Mouse (Mus musculus) midbrain, embryonic 14.5 days (tissue): ENCODE results near the gene 1700086D15Rik. TPM values are rescaled to one million over a fixed set of nuclear protein-coding genes. Genes with fewer than 3 reads are reported as not detected.
A peak's percentile ranks its signal among the peaks of the same experiment; 100 is the strongest.

Experiments used
- ATAC-seq: fragments of 200-750 bp; cut with Nextera tagmentation; 2 replicates; pipeline ENCODE4 v1.8.0; 2017; ENCODE audit warnings: moderate number of reproducible peaks, moderate library complexity; ENCODE audit not compliant: low FRiP score, low TSS enrichment
- DNase-seq: peaks from one replicate; pipeline ENCODE4 v3.0.0-alpha.2; 2015
- H3K27ac ChIP-seq: fragments of 300-500 bp; sonication (generic); replicated peaks from 2 replicates; pipeline ENCODE4 v1.5.1; 2014; ENCODE audit warnings: mild to moderate bottlenecking, low read depth, low read length, moderate library complexity
- H3K27me3 ChIP-seq: fragments of 300-500 bp; sonication (generic); 2 replicates; pipeline ENCODE4 v1.6.1; 2014; ENCODE audit warnings: low read length, control low read depth, mixed read lengths; ENCODE audit not compliant: control insufficient read depth, insufficient read depth
- H3K36me3 ChIP-seq: fragments of 300-500 bp; sonication (generic); 2 replicates; pipeline ENCODE4 v1.6.1; 2014; ENCODE audit warnings: low read length, control low read depth; ENCODE audit not compliant: control insufficient read depth, insufficient read depth
- H3K4me1 ChIP-seq: fragments of 300-500 bp; sonication (generic); 2 replicates; pipeline ENCODE4 v1.6.1; 2014; ENCODE audit warnings: mild to moderate bottlenecking, antibody characterized with exemption, low read length, control low read depth; ENCODE audit not compliant: control insufficient read depth, insufficient read depth
- H3K4me2 ChIP-seq: fragments of 300-500 bp; sonication (generic); 2 replicates; pipeline ENCODE4 v1.6.1; 2014; ENCODE audit warnings: mild to moderate bottlenecking, low read length, moderate library complexity
- H3K4me3 ChIP-seq: fragments of 300-500 bp; sonication (generic); replicated peaks from 2 replicates; pipeline ENCODE4 v1.5.1; 2014; ENCODE audit warnings: low read depth, low read length
- H3K9ac ChIP-seq: fragments of 300-500 bp; sonication (generic); replicated peaks from 2 replicates; pipeline ENCODE4 v1.6.1; 2014; ENCODE audit warnings: mild to moderate bottlenecking, low read length, moderate library complexity
- H3K9me3 ChIP-seq: fragments of 300-500 bp; sonication (generic); 2 replicates; pipeline ENCODE4 v1.6.1; 2016; ENCODE audit warnings: low read length, control low read depth, mixed read lengths; ENCODE audit not compliant: control insufficient read depth
- WGBS: fragments of 180-500 bp; shearing (Covaris S2); extraction: QIAGEN DNeasy Blood & Tissue Kit; methylation state at CpG from one replicate; pipeline ENCODE4 v1.1.7; 2014; 5-methylcytosine and 5-hydroxymethylcytosine counted together
- polyA plus RNA-seq: library from polyadenylated mRNA; unstranded; fragments of >200 nt; fragmentation: Nextera tagmentation; extraction: Ambion mirVana; gene quantifications from 2 replicates; pipeline ENCODE4 v1.2.1, GENCODE M21; 2014

Gene 1700086D15Rik
- polyA plus RNA-seq, 1 experiment from 2014 or later: 0.26 TPM

- Histone ChIP-seq H3K27me3 (no peaks in the 10 kb centered on the region), H3K27ac (no peak overlapping the region), H3K9ac (no peak overlapping the region), H3K9me3 (no peaks in the 10 kb centered on the region), H3K4me1 (no peaks in the 10 kb centered on the region), H3K36me3 (no peaks in the 10 kb centered on the region), H3K4me2 (no peak overlapping the region), H3K4me3 (no peak overlapping the region)
- DNase-seq (no peak), ATAC-seq (no peak)
- 92% methylated on average over 7 of the region's 7 CpGs for WGBS
These were observed 11.2 kb downstream of the 1700086D15Rik start for GRCm38 (mm10) chr11:65148441-65148840.

- no peak overlapping the region for H3K9ac ChIP-seq
- no peak overlapping the region for H3K4me2 ChIP-seq
- no peak overlapping the region for H3K27ac ChIP-seq
- no peaks in the 10 kb centered on the region for H3K36me3 ChIP-seq
- H3K27me3 ChIP-seq: no peaks in the 10 kb centered on the region
- no peak overlapping the region for H3K4me3 ChIP-seq
- ATAC-seq: no peak
- DNase-seq: no peak
- no peaks in the 10 kb centered on the region for H3K4me1 ChIP-seq
- no peaks in the 10 kb centered on the region for H3K9me3 ChIP-seq
- 84% methylated on average over 4 of the region's 4 CpGs for WGBS
These were observed 16.8 kb downstream of the 1700086D15Rik start for GRCm38 (mm10) chr11:65142838-65143417.

DNA sequence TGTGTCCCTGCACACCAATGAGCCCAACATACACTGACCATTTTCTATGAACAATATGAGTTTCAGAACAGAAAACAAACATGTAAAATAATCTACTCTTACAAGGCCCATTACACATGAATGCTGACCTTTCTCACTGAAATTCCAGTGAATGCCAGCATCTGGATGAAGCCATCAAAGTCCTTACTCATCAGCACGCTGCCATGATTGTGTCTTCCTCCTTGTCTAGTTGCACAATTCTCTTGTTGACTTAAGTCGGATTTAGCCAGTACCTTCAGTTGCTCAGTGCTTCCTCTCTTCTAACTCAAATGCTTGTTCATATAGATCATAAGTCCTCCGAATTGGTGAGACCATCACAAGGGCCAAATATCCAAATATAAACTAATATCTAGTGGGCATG is 20.7 kb downstream of the 1700086D15Rik start:
- 88% methylated on average over 3 of the region's 3 CpGs for WGBS
- DNase-seq (no peak), ATAC-seq (no peak)
- no peak overlapping the region for H3K9ac ChIP-seq
- H3K9me3 ChIP-seq: no peaks in the 10 kb centered on the region
- H3K4me3 ChIP-seq: no peak overlapping the region
- H3K4me1 ChIP-seq: no peaks in the 10 kb centered on the region
- no peak overlapping the region for H3K4me2 ChIP-seq
- no peak overlapping the region for H3K27ac ChIP-seq
- H3K27me3 ChIP-seq: no peaks in the 10 kb centered on the region
- H3K36me3 ChIP-seq: no peaks in the 10 kb centered on the region

DNA sequence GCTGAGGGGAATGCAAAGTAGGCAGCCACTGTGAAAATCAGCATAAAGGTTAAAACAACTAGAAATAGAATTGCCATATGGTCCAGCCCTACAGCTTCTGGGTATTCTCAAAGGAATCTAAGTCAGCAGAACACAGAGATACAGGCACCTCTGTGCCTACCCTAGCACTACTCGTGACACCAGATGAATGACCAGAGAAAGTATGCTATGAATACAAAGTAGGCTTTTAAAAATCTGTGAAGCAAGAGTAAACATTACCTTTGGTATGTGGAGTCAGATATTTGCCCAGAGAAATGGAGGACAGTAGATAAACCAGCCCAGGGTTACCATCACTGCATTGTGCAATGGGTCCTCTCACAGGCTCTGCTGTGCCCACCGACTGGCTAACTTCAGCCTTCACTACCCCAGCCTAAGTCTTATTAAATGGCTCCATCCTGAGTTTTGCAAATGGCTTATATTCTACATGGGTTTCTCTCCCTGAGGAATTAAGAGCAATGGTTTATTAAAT is 22.5 kb downstream of the 1700086D15Rik start:
- DNase-seq (no peak), ATAC-seq (no peak)
- H3K4me2 ChIP-seq: no peak overlapping the region
- no peaks in the 10 kb centered on the region for H3K27me3 ChIP-seq
- H3K27ac ChIP-seq: no peak overlapping the region
- no peak overlapping the region for H3K9ac ChIP-seq
- H3K4me3 ChIP-seq: no peak overlapping the region
- 62% methylated on average over 2 of the region's 2 CpGs for WGBS
- no peaks in the 10 kb centered on the region for H3K4me1 ChIP-seq
- no peaks in the 10 kb centered on the region for H3K9me3 ChIP-seq
- H3K36me3 ChIP-seq: no peaks in the 10 kb centered on the region

- no peak for ATAC-seq
- H3K36me3 ChIP-seq: no peaks in the 10 kb centered on the region
- no peaks in the 10 kb centered on the region for H3K27me3 ChIP-seq
- no peak overlapping the region for H3K27ac ChIP-seq
- no peak overlapping the region for H3K9ac ChIP-seq
- DNase-seq: no peak
- H3K4me1 ChIP-seq: no peaks in the 10 kb centered on the region
- 89% methylated on average over 8 of the region's 8 CpGs for WGBS
- H3K4me3 ChIP-seq: no peak overlapping the region
- 0 out of 2 replicates have a peak, but pooled peaks cover 2% of the 10 kb centered on the region for H3K9me3 ChIP-seq
- H3K4me2 ChIP-seq: no peak overlapping the region
These were observed 24.4 kb downstream of the 1700086D15Rik start for GRCm38 (mm10) chr11:65135251-65135739.

DNA sequence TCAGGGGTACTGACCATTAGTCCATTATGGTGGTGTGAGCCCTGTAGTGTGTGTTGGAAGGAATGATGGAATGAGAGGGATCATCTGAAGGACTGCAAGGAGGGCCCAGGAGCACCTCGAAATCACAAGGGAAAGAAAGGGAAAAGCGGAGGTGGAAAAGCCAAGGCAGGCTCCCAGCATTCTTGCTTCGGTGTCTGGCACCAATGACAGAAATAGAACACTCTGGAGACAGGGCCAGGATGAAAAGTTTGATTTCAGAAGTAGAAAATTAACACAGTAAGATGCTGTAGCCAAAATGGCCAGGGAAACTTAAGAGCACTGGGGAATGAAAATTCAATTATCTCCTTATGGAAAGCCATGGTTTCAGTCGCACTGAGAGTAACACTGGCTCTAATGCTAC is 26.0 kb downstream of the 1700086D15Rik start:
- ATAC-seq (no peak), DNase-seq (no peak)
- 0 out of 2 replicates have a peak, but pooled peaks cover 2% of the 10 kb centered on the region for H3K9me3 ChIP-seq
- no peaks in the 10 kb centered on the region for H3K4me1 ChIP-seq
- H3K36me3 ChIP-seq: no peaks in the 10 kb centered on the region
- no peak overlapping the region for H3K4me3 ChIP-seq
- 90% methylated on average over 4 of the region's 4 CpGs for WGBS
- H3K9ac ChIP-seq: no peak overlapping the region
- no peak overlapping the region for H3K27ac ChIP-seq
- H3K4me2 ChIP-seq: no peak overlapping the region
- no peaks in the 10 kb centered on the region for H3K27me3 ChIP-seq

GRCm38 (mm10) chr11:65129110-65129509 is 30.6 kb downstream of the 1700086D15Rik start:
- no peak for ATAC-seq
- H3K9me3 ChIP-seq: 0 out of 2 replicates have a peak, but pooled peaks cover 2% of the 10 kb centered on the region

DNA sequence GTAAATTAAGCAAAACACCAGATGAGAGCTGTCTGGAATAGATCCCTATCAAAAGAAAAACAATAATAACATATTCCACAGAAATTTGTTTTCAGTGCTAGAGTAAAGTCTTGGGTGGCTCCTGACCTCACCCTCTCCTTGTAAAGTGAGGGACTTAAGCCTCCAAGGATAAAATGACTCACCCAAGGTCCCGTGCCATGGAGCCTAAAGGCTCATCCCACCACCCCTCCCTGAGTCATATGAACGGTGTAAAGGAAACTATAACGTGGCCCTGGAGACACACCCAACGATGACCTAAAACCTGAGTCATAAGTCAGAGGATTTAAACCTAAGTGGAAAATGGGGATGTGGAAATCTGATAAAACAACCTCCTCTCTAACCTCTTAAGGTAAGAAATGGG is 31.0 kb downstream of the 1700086D15Rik start:
- Histone ChIP-seq H3K27me3 (no peaks in the 10 kb centered on the region), H3K9ac (no peak overlapping the region), H3K27ac (no peak overlapping the region), H3K36me3 (no peaks in the 10 kb centered on the region), H3K4me1 (peaks cover 21% of the 10 kb centered on the region), H3K4me2 (no peak overlapping the region), H3K4me3 (no peak overlapping the region), H3K9me3 (0 out of 2 replicates have a peak, but pooled peaks cover 2% of the 10 kb centered on the region)
- ATAC-seq (no peak), DNase-seq (no peak)
- WGBS: 91% methylated on average over 4 of the region's 4 CpGs

More at GRCm38 (mm10) chr11:65129110-65129509, 30.6 kb downstream of the 1700086D15Rik start:
- 90% methylated on average over 4 of the region's 4 CpGs for WGBS
- DNase-seq: no peak
- peaks cover 21% of the 10 kb centered on the region for H3K4me1 ChIP-seq
- H3K36me3 ChIP-seq: no peaks in the 10 kb centered on the region
- no peak overlapping the region for H3K27ac ChIP-seq
- no peak overlapping the region for H3K4me2 ChIP-seq
- H3K9ac ChIP-seq: no peak overlapping the region
- H3K4me3 ChIP-seq: no peak overlapping the region
- H3K27me3 ChIP-seq: no peaks in the 10 kb centered on the region

GRCm38 (mm10) chr11:65126566-65126965 is 33.1 kb downstream of the 1700086D15Rik start:
- ATAC-seq (no peak), DNase-seq (peak; percentile 42)
- no peaks in the 10 kb centered on the region for H3K27me3 ChIP-seq
- WGBS: 40% methylated on average over 9 of the region's 9 CpGs
- H3K4me1 ChIP-seq: peaks cover 21% of the 10 kb centered on the region
- H3K9ac ChIP-seq: peak overlapping the region; percentile 23; the same call in 1 of the 2 replicates
- peak overlapping the region; percentile 55; the same call in 1 of the 2 replicates for H3K27ac ChIP-seq
- no peak overlapping the region for H3K4me3 ChIP-seq
- H3K4me2 ChIP-seq: no peak overlapping the region
- H3K36me3 ChIP-seq: no peaks in the 10 kb centered on the region
- 0 out of 2 replicates have a peak, but pooled peaks cover 2% of the 10 kb centered on the region for H3K9me3 ChIP-seq
